Mouse (Mus musculus): Measurements from ENCODE around the gene Sfmbt1. TPM values are rescaled to one million over a fixed set of nuclear protein-coding genes. Genes with fewer than 3 reads are reported as not detected.

The Sfmbt1 gene
- polyA plus RNA-seq, 1 experiment from 2014 or later, result 17.0 TPM

- no peaks in the 10 kb centered on the region for H3K9me3 ChIP-seq
- no peak overlapping the region for H3K27ac ChIP-seq (replicated peaks)
- DNase-seq (ENCODE audit: low spot score), result no peak
- H3K4me3 ChIP-seq, result no peak overlapping the region
- no peaks in the 10 kb centered on the region for H3K27me3 ChIP-seq (replicated peaks; ENCODE audit: low read depth, poor library complexity, severe bottlenecking)
- H3K36me3 ChIP-seq (replicated peaks), result peaks cover 66% of the 10 kb centered on the region
- WGBS, result 73% methylated on average over 1 of the region's 1 CpGs
- no peaks in the 10 kb centered on the region for H3K4me1 ChIP-seq
Measured at GRCm38 (mm10) chr14:30789471-30789870, 74.8 kb downstream of the Sfmbt1 start.

- no peak overlapping the region for H3K4me3 ChIP-seq
- H3K4me1 ChIP-seq, result no peaks in the 10 kb centered on the region
- DNase-seq (ENCODE audit: low spot score), result no peak
- H3K9me3 ChIP-seq, result no peaks in the 10 kb centered on the region
- H3K27ac ChIP-seq (replicated peaks), result no peak overlapping the region
- WGBS, result 83% methylated on average over 3 of the region's 3 CpGs
- no peaks in the 10 kb centered on the region for H3K27me3 ChIP-seq (replicated peaks; ENCODE audit: low read depth, poor library complexity, severe bottlenecking)
- H3K36me3 ChIP-seq (replicated peaks), result peaks cover 60% of the 10 kb centered on the region
Measured at GRCm38 (mm10) chr14:30792871-30793270, 78.2 kb downstream of the Sfmbt1 start.

- Histone ChIP-seq H3K27me3 (replicated peaks; ENCODE audit: low read depth, poor library complexity, severe bottlenecking) (no peaks in the 10 kb centered on the region), H3K4me1 (no peaks in the 10 kb centered on the region), H3K36me3 (replicated peaks) (peaks cover 67% of the 10 kb centered on the region), H3K27ac (replicated peaks) (no peak overlapping the region), H3K9me3 (no peaks in the 10 kb centered on the region), H3K4me3 (no peak overlapping the region)
- 90% methylated on average over 2 of the region's 2 CpGs for whole genome bisulfite sequencing
- DNase-seq (ENCODE audit: low spot score), result no peak
Measured at GRCm38 (mm10) chr14:30801756-30802155, 87.1 kb downstream of the Sfmbt1 start.

DNA sequence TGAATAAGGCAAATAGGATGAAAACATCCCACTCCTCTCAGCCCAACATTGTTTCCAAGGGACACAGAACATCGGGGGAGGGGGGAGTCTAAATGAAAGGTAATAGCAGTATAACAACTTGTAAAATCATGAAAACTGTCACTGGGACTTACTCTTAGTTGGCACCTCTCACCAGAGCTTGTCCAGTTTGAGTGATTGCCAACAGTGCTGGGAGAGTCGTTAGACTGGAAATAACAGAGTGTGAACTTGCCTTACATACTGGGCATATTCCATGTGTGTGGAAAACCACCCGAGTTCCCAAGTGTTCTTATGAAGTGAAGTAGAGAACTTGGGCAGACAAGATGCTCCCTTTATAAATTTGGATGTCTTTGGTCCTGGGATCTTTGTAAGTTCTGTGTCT, 106.5 kb downstream of the Sfmbt1 start:
- 89% methylated on average over 3 of the region's 3 CpGs for WGBS
- Histone ChIP-seq H3K9me3 (no peaks in the 10 kb centered on the region), H3K4me3 (no peak overlapping the region), H3K27ac (replicated peaks) (no peak overlapping the region), H3K27me3 (replicated peaks; ENCODE audit: low read depth, poor library complexity, severe bottlenecking) (no peaks in the 10 kb centered on the region), H3K4me1 (peaks cover 20% of the 10 kb centered on the region), H3K36me3 (replicated peaks) (peaks cover 40% of the 10 kb centered on the region)
- DNase-seq (ENCODE audit: low spot score), result no peak

- Histone ChIP-seq H3K27me3 (replicated peaks; ENCODE audit: low read depth, poor library complexity, severe bottlenecking) (no peaks in the 10 kb centered on the region), H3K4me3 (peak overlapping the region; percentile 89; the same call in 1 of the 2 replicates), H3K36me3 (replicated peaks) (peaks cover 9% of the 10 kb centered on the region), H3K9me3 (no peaks in the 10 kb centered on the region), H3K27ac (replicated peaks) (no peak overlapping the region), H3K4me1 (peaks cover 35% of the 10 kb centered on the region)
- no peak for DNase-seq (ENCODE audit: low spot score)
- 43% methylated on average over 6 of the region's 6 CpGs for WGBS
Measured at GRCm38 (mm10) chr14:30824456-30824995, 109.9 kb downstream of the Sfmbt1 start.

DNA sequence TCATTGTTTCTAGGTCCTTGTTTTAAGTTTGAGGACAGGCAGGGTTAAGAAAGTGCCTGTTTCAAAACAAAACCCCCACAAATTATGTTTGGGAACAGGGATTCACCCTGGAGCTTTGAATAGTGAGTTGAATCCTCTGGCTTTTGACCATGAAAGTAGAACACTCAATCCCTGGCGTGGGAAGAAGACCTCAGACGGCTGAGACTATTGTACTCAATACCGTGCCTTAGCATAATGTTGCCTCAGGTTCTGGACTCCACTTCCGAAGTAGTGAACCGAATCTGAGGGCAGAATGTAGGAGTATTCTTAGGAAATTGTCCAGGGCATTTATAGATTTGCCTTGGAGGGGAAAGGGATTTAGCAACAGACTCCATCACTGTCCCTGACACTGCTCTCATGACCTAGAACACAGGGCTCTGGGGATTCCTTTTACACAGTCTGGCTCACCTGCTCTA, 110.4 kb downstream of the Sfmbt1 start:
- H3K9me3 ChIP-seq, result no peaks in the 10 kb centered on the region
- no peaks in the 10 kb centered on the region for H3K27me3 ChIP-seq (replicated peaks; ENCODE audit: low read depth, poor library complexity, severe bottlenecking)
- no peak for DNase-seq (ENCODE audit: low spot score)
- H3K4me3 ChIP-seq, result peak overlapping the region; percentile 89
- peaks cover 4% of the 10 kb centered on the region for H3K36me3 ChIP-seq (replicated peaks)
- peaks cover 35% of the 10 kb centered on the region for H3K4me1 ChIP-seq
- peak overlapping the region; percentile 94; the same call in 1 of the 2 replicates for H3K27ac ChIP-seq (replicated peaks)
- WGBS, result 37% methylated on average over 5 of the region's 5 CpGs

DNA sequence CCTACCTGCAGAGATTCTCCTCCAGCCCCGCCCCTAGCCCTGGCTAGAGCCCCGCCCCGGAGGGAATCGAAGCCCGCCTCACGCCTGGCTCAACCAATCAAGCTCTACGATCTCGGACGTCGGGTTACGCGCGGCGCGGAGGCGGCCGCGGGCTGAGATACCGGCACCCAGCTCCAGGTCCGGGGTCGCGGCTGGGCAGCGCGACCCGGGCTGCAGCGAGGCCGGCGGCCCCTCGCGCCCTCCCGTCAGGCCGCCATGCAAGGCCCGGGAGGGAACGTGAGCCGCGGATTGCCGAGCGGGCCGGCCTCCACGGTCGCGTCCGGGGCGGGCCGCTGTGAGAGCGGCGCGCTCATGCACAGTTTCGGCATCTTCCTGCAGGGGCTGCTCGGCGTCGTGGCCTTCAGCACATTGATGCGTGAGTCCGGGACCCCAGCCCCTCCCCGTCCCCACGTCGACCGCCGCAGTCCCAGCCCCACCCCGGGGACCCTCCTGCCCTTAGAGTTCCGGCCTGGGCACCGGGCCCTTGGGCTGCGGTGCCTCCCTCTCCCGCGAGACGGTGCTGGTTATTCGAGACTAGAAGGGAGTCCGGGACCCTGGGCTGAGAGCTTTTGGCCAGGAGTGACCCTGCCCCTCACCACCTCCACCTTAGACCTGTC, 111.0 kb downstream of the Sfmbt1 start, which contains the start of gene Tmem110:
Gene Tmem110 (plus strand): TSS at position 115 of the 656 bp plus-strand sequence.
- Histone ChIP-seq H3K9me3 (no peaks in the 10 kb centered on the region), H3K36me3 (replicated peaks) (no peaks in the 10 kb centered on the region), H3K27me3 (replicated peaks; ENCODE audit: low read depth, poor library complexity, severe bottlenecking) (no peaks in the 10 kb centered on the region), H3K4me1 (peaks cover 35% of the 10 kb centered on the region), H3K4me3 (peak within 1 kb of the TSS; percentile 89), H3K27ac (replicated peaks) (peak within 1 kb of the TSS; percentile 94)
- peak; percentile 91 for DNase-seq (ENCODE audit: low spot score)
- under 1% methylated on average over 68 of the region's 68 CpGs for WGBS

DNA sequence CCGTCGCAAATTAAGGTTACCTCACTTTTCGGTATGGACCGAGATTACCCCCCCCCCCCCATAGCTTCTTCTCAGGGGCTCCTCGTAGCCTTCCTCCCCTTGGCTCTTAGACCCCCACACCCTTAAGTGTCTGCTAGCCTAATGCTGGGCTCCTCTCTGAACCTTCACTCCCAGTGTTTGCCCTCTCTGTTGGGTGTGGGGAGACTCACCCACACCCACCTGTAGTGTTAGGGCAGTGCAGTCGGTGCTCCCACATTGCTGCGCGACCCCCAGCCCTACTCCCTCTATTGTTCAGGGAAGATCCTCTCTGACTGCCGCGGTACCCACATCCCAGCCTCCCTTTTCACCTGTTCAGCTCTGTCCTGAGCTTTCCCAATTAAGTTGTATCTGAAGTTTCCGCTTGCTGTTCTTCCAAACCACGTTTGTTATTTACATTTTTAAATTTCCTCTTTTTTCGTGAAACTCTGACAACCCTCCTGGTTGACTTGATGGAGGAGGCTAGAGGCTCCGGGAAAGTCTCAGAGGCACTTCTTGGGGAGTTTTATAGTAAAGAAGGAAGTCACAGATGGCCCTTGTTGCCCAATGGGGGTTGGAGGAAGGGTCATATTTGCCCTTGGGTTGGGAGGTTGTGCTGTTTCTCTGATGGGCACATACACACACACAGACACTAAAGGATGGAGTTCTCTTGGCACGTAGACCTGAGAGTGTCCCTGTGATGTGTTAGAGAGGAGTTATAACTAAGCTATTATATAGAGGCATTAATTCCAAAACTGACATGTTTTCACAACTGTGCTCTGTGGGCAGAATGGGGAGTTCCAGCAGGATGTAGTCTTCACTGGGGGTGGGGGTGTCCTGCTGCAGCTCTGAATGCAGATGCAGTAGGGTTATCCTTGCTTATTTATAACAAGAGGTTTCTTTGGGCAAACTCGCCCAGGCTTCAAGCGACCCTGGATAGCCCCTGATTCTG, 111.8 kb downstream of the Sfmbt1 start:
- Histone ChIP-seq H3K4me3 (peak overlapping the region; percentile 89), H3K9me3 (no peaks in the 10 kb centered on the region), H3K27ac (replicated peaks) (peak overlapping the region; percentile 94), H3K27me3 (replicated peaks; ENCODE audit: low read depth, poor library complexity, severe bottlenecking) (no peaks in the 10 kb centered on the region), H3K4me1 (peaks cover 35% of the 10 kb centered on the region), H3K36me3 (replicated peaks) (no peaks in the 10 kb centered on the region)
- no peak for DNase-seq (ENCODE audit: low spot score)
- WGBS, result 22% methylated on average over 17 of the region's 17 CpGs

DNA sequence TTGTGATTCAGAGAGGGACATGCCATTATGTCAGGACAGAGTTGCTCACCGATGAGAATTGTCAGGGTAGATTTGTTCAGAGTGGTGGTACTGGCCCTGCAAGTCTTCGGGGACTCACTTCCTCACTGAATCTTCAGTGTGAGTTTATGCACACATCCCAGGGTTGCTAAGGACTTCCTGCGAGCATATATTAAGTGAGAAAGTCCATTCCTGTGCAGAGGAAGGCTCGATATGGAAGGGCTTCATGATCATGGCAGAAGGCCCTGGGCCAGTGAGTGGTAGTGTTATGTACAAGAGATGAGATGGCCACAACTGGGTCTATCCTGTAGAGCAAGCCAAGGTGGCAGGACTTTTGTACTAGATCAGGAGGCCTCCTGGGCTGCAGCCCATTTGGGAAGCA, 112.8 kb downstream of the Sfmbt1 start:
- WGBS, result 85% methylated on average over 4 of the region's 4 CpGs
- no peak for DNase-seq (ENCODE audit: low spot score)
- no peaks in the 10 kb centered on the region for H3K27me3 ChIP-seq (replicated peaks; ENCODE audit: low read depth, poor library complexity, severe bottlenecking)
- no peaks in the 10 kb centered on the region for H3K36me3 ChIP-seq (replicated peaks)
- no peak overlapping the region for H3K27ac ChIP-seq (replicated peaks)
- H3K4me1 ChIP-seq, result peaks cover 35% of the 10 kb centered on the region
- no peak overlapping the region for H3K4me3 ChIP-seq
- H3K9me3 ChIP-seq, result no peaks in the 10 kb centered on the region

GRCm38 (mm10) chr14:30828077-30828476, 113.4 kb downstream of the Sfmbt1 start:
- Histone ChIP-seq H3K4me1 (peaks cover 35% of the 10 kb centered on the region), H3K9me3 (no peaks in the 10 kb centered on the region), H3K27ac (replicated peaks) (no peak overlapping the region), H3K27me3 (replicated peaks; ENCODE audit: low read depth, poor library complexity, severe bottlenecking) (no peaks in the 10 kb centered on the region), H3K4me3 (no peak overlapping the region), H3K36me3 (replicated peaks) (no peaks in the 10 kb centered on the region)
- WGBS, result 88% methylated on average over 4 of the region's 4 CpGs
- no peak for DNase-seq (ENCODE audit: low spot score)

- Histone ChIP-seq H3K4me1 (peaks cover 35% of the 10 kb centered on the region), H3K4me3 (no peak overlapping the region), H3K36me3 (replicated peaks) (no peaks in the 10 kb centered on the region), H3K27me3 (replicated peaks; ENCODE audit: low read depth, poor library complexity, severe bottlenecking) (no peaks in the 10 kb centered on the region), H3K9me3 (no peaks in the 10 kb centered on the region), H3K27ac (replicated peaks) (no peak overlapping the region)
- DNase-seq (ENCODE audit: low spot score), result no peak
- WGBS, result 85% methylated on average over 11 of the region's 11 CpGs
Measured at GRCm38 (mm10) chr14:30828635-30829460, 114.2 kb downstream of the Sfmbt1 start.

All from embryonic facial prominence, embryonic 10.5 days (tissue).